Mouse (Mus musculus): ENCODE measurements around the gene Trp53inp2. TPM values are rescaled to one million over a fixed set of nuclear protein-coding genes. Genes with fewer than 3 reads are reported as not detected.
A peak's percentile ranks its signal among the peaks of the same experiment; 100 is the strongest.

Gene Trp53inp2
- 79.4 and 102 TPM in 2 replicates for polyA plus RNA-seq (2014; fragmentation: Nextera tagmentation; extraction: Ambion mirVana)

GRCm38 (mm10) chr2:155380261-155381059 lies at the start of gene Trp53inp2:
TSS of gene Trp53inp2 (plus strand) at chr2:155381059.
- H3K9ac ChIP-seq (replicated peaks; ENCODE audit: low read depth, low read length) = peak within 1 kb of the TSS; percentile 99
- H3K4me1 ChIP-seq (ENCODE audit: control insufficient read depth, insufficient read depth, low read length) = peaks cover 22% of the 10 kb centered on the region
- H3K4me2 ChIP-seq (ENCODE audit: low read depth, low read length) = peak within 1 kb of the TSS; percentile 81
- peak within 1 kb of the TSS; percentile 100 for H3K27ac ChIP-seq (ENCODE audit: low read depth, low read length)
- peaks cover 2% of the 10 kb centered on the region; the same call in 1 of the 2 replicates for H3K36me3 ChIP-seq (ENCODE audit: control insufficient read depth, insufficient read depth, low read length)
- H3K4me3 ChIP-seq (ENCODE audit: low read depth, low read length) = peak within 1 kb of the TSS; percentile 93
- WGBS = 46% methylated on average over 8 of the region's 8 CpGs
- no peak for ATAC-seq (ENCODE audit: low read depth)
- H3K27me3 ChIP-seq (ENCODE audit: control insufficient read depth, insufficient read depth, low read length) = no peaks in the 10 kb centered on the region
- H3K9me3 ChIP-seq (ENCODE audit: control insufficient read depth, low read length) = no peaks in the 10 kb centered on the region

DNA sequence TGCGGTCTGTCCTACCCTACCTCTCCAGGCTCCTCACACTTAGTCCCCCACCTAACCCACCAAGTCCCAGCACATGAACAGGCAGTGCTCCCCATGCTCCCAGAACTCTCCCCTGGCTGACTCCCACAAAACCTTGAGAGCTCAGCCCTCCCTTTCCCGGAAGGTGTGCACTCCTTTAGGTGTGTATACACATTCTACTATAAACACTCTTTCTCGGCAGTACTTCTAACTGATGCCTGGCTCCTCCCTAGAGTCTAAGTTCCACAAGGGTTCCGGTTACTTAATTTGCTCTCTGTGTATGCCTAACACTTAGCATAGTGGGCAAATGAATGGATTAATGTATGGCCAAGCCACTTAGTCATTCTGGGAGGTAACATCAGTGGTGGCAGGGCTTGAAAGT lies 49.5 kb upstream of the Trp53inp2 start:
- no peak for ATAC-seq (ENCODE audit: low read depth)
- Histone ChIP-seq H3K27ac (ENCODE audit: low read depth, low read length) (no peak overlapping the region), H3K9me3 (ENCODE audit: control insufficient read depth, low read length) (no peaks in the 10 kb centered on the region), H3K27me3 (ENCODE audit: control insufficient read depth, insufficient read depth, low read length) (no peaks in the 10 kb centered on the region), H3K4me2 (ENCODE audit: low read depth, low read length) (no peak overlapping the region), H3K36me3 (ENCODE audit: control insufficient read depth, insufficient read depth, low read length) (peaks cover 9% of the 10 kb centered on the region), H3K4me1 (ENCODE audit: control insufficient read depth, insufficient read depth, low read length) (no peaks in the 10 kb centered on the region), H3K4me3 (ENCODE audit: low read depth, low read length) (no peak overlapping the region), H3K9ac (replicated peaks; ENCODE audit: low read depth, low read length) (no peak overlapping the region)
- 95% methylated on average over 4 of the region's 4 CpGs for WGBS

- ATAC-seq (ENCODE audit: low read depth) = no peak
- Histone ChIP-seq H3K4me2 (ENCODE audit: low read depth, low read length) (no peak overlapping the region), H3K4me3 (ENCODE audit: low read depth, low read length) (no peak overlapping the region), H3K9me3 (ENCODE audit: control insufficient read depth, low read length) (no peaks in the 10 kb centered on the region), H3K4me1 (ENCODE audit: control insufficient read depth, insufficient read depth, low read length) (no peaks in the 10 kb centered on the region), H3K9ac (replicated peaks; ENCODE audit: low read depth, low read length) (no peak overlapping the region), H3K27me3 (ENCODE audit: control insufficient read depth, insufficient read depth, low read length) (no peaks in the 10 kb centered on the region), H3K36me3 (ENCODE audit: control insufficient read depth, insufficient read depth, low read length) (peaks cover 2% of the 10 kb centered on the region; the same call in 1 of the 2 replicates), H3K27ac (ENCODE audit: low read depth, low read length) (no peak overlapping the region)
- 89% methylated on average over 1 of the region's 1 CpGs for WGBS
These were observed 47.4 kb upstream of the Trp53inp2 start for GRCm38 (mm10) chr2:155333421-155333820.

DNA sequence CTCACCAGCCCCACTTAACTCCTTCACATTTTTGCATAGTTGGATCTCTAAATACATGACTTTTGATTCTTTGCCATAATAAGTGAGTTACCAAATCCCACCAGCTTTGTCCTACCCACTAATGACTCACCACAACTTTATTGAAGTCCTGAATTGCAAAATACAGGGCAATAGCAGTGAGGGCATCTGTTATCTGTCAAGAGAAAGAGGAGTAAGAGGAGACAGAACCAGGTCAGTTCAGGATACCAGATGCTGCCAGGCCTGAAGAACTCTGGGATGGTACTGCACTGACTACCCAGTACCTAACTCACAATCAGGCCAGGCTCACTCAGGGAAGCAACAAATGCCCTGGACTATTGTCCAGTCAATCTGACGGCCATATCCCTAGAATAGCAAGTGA lies 45.6 kb upstream of the Trp53inp2 start:
- Histone ChIP-seq H3K4me1 (ENCODE audit: control insufficient read depth, insufficient read depth, low read length) (no peaks in the 10 kb centered on the region), H3K4me3 (ENCODE audit: low read depth, low read length) (no peak overlapping the region), H3K9ac (replicated peaks; ENCODE audit: low read depth, low read length) (no peak overlapping the region), H3K27me3 (ENCODE audit: control insufficient read depth, insufficient read depth, low read length) (no peaks in the 10 kb centered on the region), H3K4me2 (ENCODE audit: low read depth, low read length) (no peak overlapping the region), H3K27ac (ENCODE audit: low read depth, low read length) (no peak overlapping the region), H3K36me3 (ENCODE audit: control insufficient read depth, insufficient read depth, low read length) (peaks cover 2% of the 10 kb centered on the region; the same call in 1 of the 2 replicates), H3K9me3 (ENCODE audit: control insufficient read depth, low read length) (no peaks in the 10 kb centered on the region)
- ATAC-seq (ENCODE audit: low read depth) = no peak
- 83% methylated on average over 1 of the region's 1 CpGs for WGBS

DNA sequence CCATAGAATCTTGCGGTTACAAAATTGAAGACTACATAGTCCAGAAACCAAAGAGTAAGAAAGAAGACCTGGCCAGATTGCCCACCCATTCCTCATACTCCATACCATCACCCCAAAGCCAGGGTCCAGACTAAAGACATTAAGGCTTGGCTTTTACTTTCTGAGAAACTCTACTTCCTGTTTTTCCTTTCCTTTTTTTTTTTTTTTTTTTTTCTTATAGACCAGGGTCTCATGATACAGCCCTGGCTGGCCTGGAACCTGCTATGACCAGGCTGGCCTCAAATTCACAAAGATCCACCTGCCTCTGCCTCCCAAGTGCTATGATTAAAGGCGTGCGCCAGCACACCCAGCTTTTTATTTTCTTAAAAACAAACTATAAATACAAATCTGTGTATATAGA lies 44.6 kb upstream of the Trp53inp2 start:
- ATAC-seq (ENCODE audit: low read depth) = no peak
- no peak overlapping the region for H3K4me2 ChIP-seq (ENCODE audit: low read depth, low read length)
- no peaks in the 10 kb centered on the region for H3K9me3 ChIP-seq (ENCODE audit: control insufficient read depth, low read length)
- no peaks in the 10 kb centered on the region for H3K27me3 ChIP-seq (ENCODE audit: control insufficient read depth, insufficient read depth, low read length)
- no peak overlapping the region for H3K27ac ChIP-seq (ENCODE audit: low read depth, low read length)
- no peak overlapping the region for H3K4me3 ChIP-seq (ENCODE audit: low read depth, low read length)
- H3K36me3 ChIP-seq (ENCODE audit: control insufficient read depth, insufficient read depth, low read length) = peaks cover 2% of the 10 kb centered on the region; the same call in 1 of the 2 replicates
- H3K4me1 ChIP-seq (ENCODE audit: control insufficient read depth, insufficient read depth, low read length) = no peaks in the 10 kb centered on the region
- 95% methylated on average over 3 of the region's 3 CpGs for WGBS
- no peak overlapping the region for H3K9ac ChIP-seq (replicated peaks; ENCODE audit: low read depth, low read length)

DNA sequence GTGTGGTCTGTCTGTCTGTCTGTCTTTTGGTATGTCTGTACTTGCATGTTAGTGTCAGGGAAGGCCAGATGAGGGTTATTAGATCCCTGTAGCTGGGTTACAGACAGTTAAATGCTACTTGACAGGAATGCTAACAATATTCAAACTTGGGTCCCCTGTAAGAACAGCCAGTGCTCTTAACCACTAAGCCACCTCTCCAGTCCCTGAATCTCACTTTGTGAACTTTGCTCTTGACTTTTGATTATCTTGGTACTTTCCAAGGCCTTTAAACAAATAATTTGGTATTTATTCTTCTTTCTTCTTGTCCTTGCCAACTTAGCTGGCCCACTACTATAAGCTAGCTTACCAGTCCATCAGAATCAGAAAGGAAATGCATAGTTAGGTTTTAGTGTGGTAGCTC lies 40.7 kb upstream of the Trp53inp2 start:
- H3K9ac ChIP-seq (replicated peaks; ENCODE audit: low read depth, low read length) = no peak overlapping the region
- no peaks in the 10 kb centered on the region for H3K27me3 ChIP-seq (ENCODE audit: control insufficient read depth, insufficient read depth, low read length)
- H3K4me3 ChIP-seq (ENCODE audit: low read depth, low read length) = no peak overlapping the region
- no peaks in the 10 kb centered on the region for H3K9me3 ChIP-seq (ENCODE audit: control insufficient read depth, low read length)
- ATAC-seq (ENCODE audit: low read depth) = no peak
- no peak overlapping the region for H3K4me2 ChIP-seq (ENCODE audit: low read depth, low read length)
- H3K4me1 ChIP-seq (ENCODE audit: control insufficient read depth, insufficient read depth, low read length) = no peaks in the 10 kb centered on the region
- H3K36me3 ChIP-seq (ENCODE audit: control insufficient read depth, insufficient read depth, low read length) = peaks cover 4% of the 10 kb centered on the region; the same call in 1 of the 2 replicates
- no peak overlapping the region for H3K27ac ChIP-seq (ENCODE audit: low read depth, low read length)

DNA sequence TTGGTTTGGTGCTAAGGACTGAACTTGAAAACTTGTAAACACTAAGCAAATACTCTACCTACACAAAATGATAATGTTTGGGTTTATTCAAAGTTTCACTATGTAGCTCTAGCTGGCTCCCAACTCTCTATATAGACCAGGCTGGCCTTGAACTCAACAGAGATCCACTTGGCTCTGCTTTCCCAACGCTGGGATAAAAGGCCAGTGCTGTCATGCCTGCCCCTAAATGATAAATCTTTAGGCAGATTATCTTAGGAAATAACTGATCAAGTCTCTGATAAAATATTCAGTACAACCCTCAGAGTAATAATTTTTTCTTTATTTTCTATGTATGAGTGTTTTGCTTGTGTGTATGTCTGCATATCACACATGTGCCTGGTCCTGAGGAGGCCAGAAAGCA lies 34.2 kb upstream of the Trp53inp2 start:
- Histone ChIP-seq H3K36me3 (ENCODE audit: control insufficient read depth, insufficient read depth, low read length) (0 out of 2 replicates have a peak, but pooled peaks cover 4% of the 10 kb centered on the region), H3K27me3 (ENCODE audit: control insufficient read depth, insufficient read depth, low read length) (no peaks in the 10 kb centered on the region), H3K4me2 (ENCODE audit: low read depth, low read length) (no peak overlapping the region), H3K27ac (ENCODE audit: low read depth, low read length) (no peak overlapping the region), H3K9ac (replicated peaks; ENCODE audit: low read depth, low read length) (no peak overlapping the region), H3K4me1 (ENCODE audit: control insufficient read depth, insufficient read depth, low read length) (no peaks in the 10 kb centered on the region), H3K4me3 (ENCODE audit: low read depth, low read length) (no peak overlapping the region), H3K9me3 (ENCODE audit: control insufficient read depth, low read length) (no peaks in the 10 kb centered on the region)
- WGBS = 77% methylated on average over 1 of the region's 1 CpGs
- ATAC-seq (ENCODE audit: low read depth) = no peak

DNA sequence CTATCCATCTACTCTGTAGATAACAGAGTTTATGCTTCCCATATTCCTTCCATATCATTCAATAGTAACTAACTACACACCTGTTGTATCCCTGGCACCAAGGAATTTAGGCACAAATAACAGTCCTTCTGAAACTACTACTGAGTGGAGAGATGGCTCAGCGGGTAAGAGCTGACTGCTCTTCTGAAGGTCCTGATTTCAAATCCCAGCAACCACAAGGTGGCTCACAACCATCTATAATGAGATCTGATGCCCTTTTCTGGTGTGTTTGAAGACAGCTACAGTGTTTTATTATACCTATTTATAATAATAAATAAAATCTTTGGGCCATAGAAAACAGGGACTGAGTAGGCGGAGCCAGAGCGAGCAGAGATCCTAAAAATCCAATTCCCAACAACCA lies 26.5 kb upstream of the Trp53inp2 start:
- Histone ChIP-seq H3K4me1 (ENCODE audit: control insufficient read depth, insufficient read depth, low read length) (peaks cover 11% of the 10 kb centered on the region), H3K9me3 (ENCODE audit: control insufficient read depth, low read length) (no peaks in the 10 kb centered on the region), H3K9ac (replicated peaks; ENCODE audit: low read depth, low read length) (no peak overlapping the region), H3K27me3 (ENCODE audit: control insufficient read depth, insufficient read depth, low read length) (no peaks in the 10 kb centered on the region), H3K4me3 (ENCODE audit: low read depth, low read length) (no peak overlapping the region), H3K4me2 (ENCODE audit: low read depth, low read length) (no peak overlapping the region), H3K27ac (ENCODE audit: low read depth, low read length) (no peak overlapping the region), H3K36me3 (ENCODE audit: control insufficient read depth, insufficient read depth, low read length) (no peaks in the 10 kb centered on the region)
- ATAC-seq (ENCODE audit: low read depth) = no peak
- WGBS = 92% methylated on average over 3 of the region's 3 CpGs

DNA sequence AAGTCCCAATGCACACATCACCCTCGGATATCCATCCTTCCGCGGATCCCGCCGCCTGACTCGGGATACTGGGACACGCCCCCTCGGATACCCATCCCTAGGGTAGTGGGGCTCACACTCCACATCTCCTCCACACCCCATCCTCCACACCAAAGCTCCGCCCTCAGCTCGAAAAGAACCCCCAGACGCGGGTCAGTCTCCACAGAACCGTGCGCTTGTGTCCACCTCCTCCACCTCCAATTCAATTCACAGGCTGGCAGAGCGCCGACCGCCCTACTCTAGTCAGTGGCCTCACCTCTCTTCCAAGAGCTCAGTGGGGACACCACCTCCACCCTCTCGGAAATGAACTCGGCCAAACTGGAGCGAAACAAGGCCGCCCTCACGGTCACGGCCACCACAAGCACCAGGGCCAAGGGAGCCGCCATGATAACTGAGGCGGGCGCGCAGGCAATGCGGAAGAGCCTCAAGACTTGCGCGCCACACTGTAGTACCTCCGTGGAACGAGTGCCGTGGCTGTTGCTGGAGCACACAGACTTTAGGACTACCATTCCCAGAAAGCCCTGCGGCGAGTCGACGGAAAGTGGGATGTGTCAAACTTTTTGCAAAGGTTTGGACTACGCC lies 23.8 kb upstream of the Trp53inp2 start, which contains the start of gene Pigu:
Pigu (minus strand) TSS at position 460 of the 621 bp plus-strand sequence.
- peak; percentile 99 for ATAC-seq (ENCODE audit: low read depth)
- under 1% methylated on average over 38 of the region's 38 CpGs for WGBS
- no peaks in the 10 kb centered on the region for H3K27me3 ChIP-seq (ENCODE audit: control insufficient read depth, insufficient read depth, low read length)
- no peaks in the 10 kb centered on the region for H3K9me3 ChIP-seq (ENCODE audit: control insufficient read depth, low read length)
- H3K36me3 ChIP-seq (ENCODE audit: control insufficient read depth, insufficient read depth, low read length) = no peaks in the 10 kb centered on the region
- H3K4me2 ChIP-seq (ENCODE audit: low read depth, low read length) = peak within 1 kb of the TSS; percentile 79
- peak within 1 kb of the TSS; percentile 67 for H3K9ac ChIP-seq (replicated peaks; ENCODE audit: low read depth, low read length)
- H3K4me3 ChIP-seq (ENCODE audit: low read depth, low read length) = peak within 1 kb of the TSS; percentile 81
- H3K4me1 ChIP-seq (ENCODE audit: control insufficient read depth, insufficient read depth, low read length) = peaks cover 11% of the 10 kb centered on the region
- peak within 1 kb of the TSS; percentile 79 for H3K27ac ChIP-seq (ENCODE audit: low read depth, low read length)

All from neural tube, embryonic 14.5 days (tissue).